In the genomic region with DNA sequence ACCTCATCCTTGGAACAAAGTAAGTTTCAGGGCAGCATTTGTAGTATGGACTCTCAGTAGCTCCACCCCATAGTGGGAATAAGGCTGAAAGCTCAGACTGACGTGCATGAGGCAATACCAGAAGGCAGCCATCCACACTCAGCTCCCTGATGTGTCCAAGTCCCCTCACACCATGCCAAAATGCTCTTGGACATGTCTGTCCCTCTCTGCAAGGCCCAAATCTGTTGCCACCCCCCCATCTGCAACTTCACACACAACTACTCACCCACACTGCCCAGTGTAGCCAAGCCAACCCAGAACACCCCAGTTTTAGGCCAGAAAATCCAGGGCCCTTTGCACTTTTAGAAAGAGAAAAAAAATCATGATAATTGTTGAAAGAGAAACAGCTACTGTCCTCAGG, we compare ENCODE assay signal across 10 mouse cellular contexts.
"Had no signal": no experiment of that assay in that cellular context is flagged by ENCODE, and none has a peak within 500 bp of the region (broad histone marks: within the 10 kb centered on the region; RNA-seq: fewer than 3 reads in every experiment).

No protein-coding gene starts in this region.

- H3K4me3 ChIP-seq: limb, embryonic 15.5 days; liver, embryonic 12.5 days; myocyte had no signal

- H3K9me3 ChIP-seq: limb, embryonic 15.5 days had no signal

- H3K9ac ChIP-seq: limb, embryonic 15.5 days; liver, embryonic 12.5 days had no signal

- H3K27ac ChIP-seq: limb, embryonic 15.5 days; liver, embryonic 12.5 days had no signal

- H3K36me3 ChIP-seq: limb, embryonic 15.5 days; liver, embryonic 12.5 days had no signal

- H3K27me3 ChIP-seq: limb, embryonic 15.5 days; liver, embryonic 12.5 days had no signal

- DNase-seq: kidney, adult 8-10 months; kidney, postnatal 25 days; layer of hippocampus, postnatal 36 days; midbrain, embryonic 14.5 days; retina, postnatal 1 day; thymus, postnatal 36 days had no signal

- H3K4me1 ChIP-seq: limb, embryonic 15.5 days; liver, embryonic 12.5 days had no signal

- H3K4me2 ChIP-seq: limb, embryonic 15.5 days; liver, embryonic 12.5 days had no signal

- ATAC-seq: intestine, postnatal 0 days; liver, embryonic 12.5 days had no signal
